Mouse (Mus musculus): ENCODE data around the gene Myh6.

GRCm38 (mm10) chr14:54959197-54959596, 7.5 kb downstream of the Myh6 start:
- TF ChIP-seq TAL1 (IDR thresholded peaks at IDR 0.05; ENCODE audit: low read length) = no peak
- TF ChIP-seq GATA1 (IDR thresholded peaks at IDR 0.05; ENCODE audit: low read length) = no peak
